Mouse (Mus musculus) G1E (cell line): ENCODE measurements at regions not wholly inside any gene's neighbourhood (a gene's known extent, or its start where the extent isn't known, plus 50 kb on each side); places are given as distances from the start of the nearest gene placed in this dataset.

ENCODE experiments used
- CTCF ChIP-seq: IDR thresholded peaks from 2 replicates; pipeline ENCODE4 v1.5.1; 2012; ENCODE audit warnings: low read depth, low read length, inconsistent platforms, mixed read lengths
- GATA1 ChIP-seq: IDR thresholded peaks from 2 replicates; pipeline ENCODE4 v1.6.1; 2012; ENCODE audit warnings: borderline replicate concordance, low read length, inconsistent platforms, mixed read lengths
- POLR2AphosphoS5 ChIP-seq: IDR thresholded peaks from 2 replicates; pipeline ENCODE4 v1.6.1; 2012; ENCODE audit warnings: low read depth, low read length, inconsistent platforms; ENCODE audit not compliant: insufficient replicate concordance
- TAL1 ChIP-seq: conservative IDR thresholded peaks from 2 replicates; pipeline ENCODE4 v1.6.1; 2012; ENCODE audit warnings: low read depth, low read length, inconsistent platforms, mixed read lengths

DNA sequence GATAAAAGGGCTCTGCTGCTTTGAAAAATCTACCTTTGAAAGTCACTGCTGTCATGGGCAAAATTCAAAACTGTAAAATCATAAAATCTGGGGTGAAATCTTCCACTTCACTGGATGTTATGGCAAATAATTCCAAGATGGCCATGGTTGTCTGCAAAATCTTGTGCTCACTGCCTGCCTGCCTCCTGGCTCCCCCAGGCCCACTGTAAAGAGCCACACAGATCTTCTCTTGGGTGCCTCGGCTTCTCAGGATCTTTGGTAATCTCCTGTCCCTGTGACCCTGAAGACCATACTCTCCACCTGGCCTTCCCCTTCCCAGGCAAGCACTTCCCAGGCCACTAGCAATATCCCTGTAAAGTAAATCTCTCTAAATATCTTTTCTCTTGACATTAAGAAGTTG, 505.1 kb upstream of the Kdm8 start:
- TF ChIP-seq CTCF (no peak), TAL1 (no peak), GATA1 (no peak), POLR2AphosphoS5 (no peak)
